Mouse (Mus musculus): ENCODE measurements around the gene Fam72a.

- TF ChIP-seq EP300 (optimal IDR thresholded peaks at IDR 0.05) (no peak), CTCF (IDR thresholded peaks at IDR 0.05; ENCODE audit: low read depth) (no peak)
These were observed 961 bp downstream of the Fam72a start for GRCm38 (mm10) chr1:131528561-131529166.

Measured in stomach, postnatal 0 days (tissue).